Mouse (Mus musculus) liver, embryonic 14 days (tissue): ENCODE results near the gene Ccr8. TPM values are rescaled to one million over a fixed set of nuclear protein-coding genes. Genes with fewer than 3 reads are reported as not detected.

ENCODE experiments used
- polyA plus RNA-seq: library from polyadenylated mRNA; depleted of rRNA; stranded (reverse); fragments of >200 nt; gene quantifications from 2 replicates; pipeline ENCODE4 v1.2.3, GENCODE M21; 2012; rRNA removed

Ccr8 gene
- not detected in 2 replicates for polyA plus RNA-seq

GRCm38 (mm10) chr9:120091696-120092238 is at the start of gene Ccr8:
Gene Ccr8 (plus strand): TSS chr9:120092114.

GRCm38 (mm10) chr9:120069779-120070178 is 22.1 kb upstream of the Ccr8 start, which contains the start of gene Cx3cr1:
Gene Cx3cr1 (minus strand): TSS chr9:120069879.

GRCm38 (mm10) chr9:120110211-120111018 is 18.5 kb downstream of the Ccr8 start, which contains the start of gene Slc25a38:
Gene Slc25a38 (plus strand): TSS chr9:120110374.

GRCm38 (mm10) chr9:120127538-120128251 is 35.8 kb downstream of the Ccr8 start, which contains the start of gene Rpsa:
Gene Rpsa (plus strand): TSS chr9:120127689.

Other genes with a start within 250 kb of the Ccr8 start
- 16.0 and 17.1 TPM in 2 replicates for gene Wdr48, start 197.2 kb upstream of the Ccr8 start, polyA plus RNA-seq
- gene Gorasp1, start 154.5 kb upstream of the Ccr8 start, polyA plus RNA-seq = 5.2 and 6.1 TPM in 2 replicates
- 0.12 and 0.23 TPM in 2 replicates for gene Ttc21a, start 154.5 kb upstream of the Ccr8 start, polyA plus RNA-seq
- 1.8 and 3.0 TPM in 2 replicates for gene Csrnp1, start 107.5 kb upstream of the Ccr8 start, polyA plus RNA-seq
- 0.02 TPM in 1 of 2 replicates, not detected in the other for gene Xirp1, start 68.5 kb upstream of the Ccr8 start, polyA plus RNA-seq
- 1.1 and 1.6 TPM in 2 replicates for gene Cx3cr1, start 22.2 kb upstream of the Ccr8 start, polyA plus RNA-seq
- gene Slc25a38, start 18.3 kb downstream of the Ccr8 start, polyA plus RNA-seq = 102 and 109 TPM in 2 replicates
- gene Rpsa, start 35.6 kb downstream of the Ccr8 start, polyA plus RNA-seq = 1,453 and 1,626 TPM in 2 replicates
- not detected in 2 replicates for gene Mobp, start 57.6 kb downstream of the Ccr8 start, polyA plus RNA-seq
- 0.02 TPM in 2 replicates for gene Myrip, start 209.4 kb downstream of the Ccr8 start, polyA plus RNA-seq